Mouse (Mus musculus): ENCODE data around the gene Mrpl28.
"Not testable (repeated sequence)": the region's sequence is repeated elsewhere in the genome, so short reads cannot be mapped to it uniquely, and the experiment has no call there.

The Mrpl28 gene

DNA sequence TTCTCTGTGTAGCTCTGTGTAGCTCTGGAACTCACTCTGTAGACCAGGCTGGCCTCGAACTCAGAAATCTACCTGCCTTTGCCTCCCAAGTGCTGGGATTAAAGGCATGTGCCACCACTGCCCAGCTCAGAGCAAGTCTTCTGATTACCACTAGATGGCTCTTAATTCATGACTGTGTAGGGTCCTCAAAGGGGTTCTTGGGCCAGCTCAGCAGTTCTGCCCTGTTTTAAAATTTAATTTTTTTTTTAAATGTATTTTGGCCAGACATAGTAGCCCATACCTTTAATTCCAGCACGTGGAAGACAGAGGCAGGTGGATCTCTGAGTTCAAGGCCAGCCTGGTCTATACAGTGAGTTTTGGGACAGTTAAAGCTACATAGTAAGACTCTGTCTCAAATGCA is 51.9 kb downstream of the Mrpl28 start:
- DNase-seq (ENCODE audit: low spot score) = not testable (repeated sequence)
